Mouse (Mus musculus): ENCODE data around the gene Rnf145.

DNA sequence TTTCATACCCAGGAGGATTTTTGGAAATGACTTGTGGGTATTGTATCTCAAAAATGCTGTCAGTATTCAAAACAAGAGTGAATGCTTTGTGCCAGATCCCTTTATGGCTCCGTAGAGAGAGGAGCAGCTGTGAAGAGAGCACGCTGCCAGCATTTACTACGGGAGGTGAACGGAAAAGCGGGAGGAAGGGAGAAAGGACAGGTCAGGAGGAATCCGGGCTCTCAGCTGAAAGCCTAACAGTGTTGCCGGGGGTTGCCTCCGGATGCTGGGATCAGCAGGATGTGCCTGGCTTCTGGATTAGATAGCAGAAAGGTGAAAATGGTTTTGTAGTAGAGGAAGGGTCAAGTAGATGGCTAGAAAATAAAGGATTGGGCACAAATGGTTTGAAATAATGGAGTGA is 11.6 kb downstream of the Rnf145 start:
- TF ChIP-seq CTCF (IDR thresholded peaks at IDR 0.05; ENCODE audit: extremely low read depth, insufficient read length, insufficient replicate concordance, low read depth, low read length) (no peak), POLR2A (IDR thresholded peaks at IDR 0.05; ENCODE audit: low read depth, low read length) (no peak)
